Mouse (Mus musculus): Measurements from ENCODE around the gene Stk40. TPM values are rescaled to one million over a fixed set of nuclear protein-coding genes. Genes with fewer than 3 reads are reported as not detected.

Stk40 gene
- polyA plus RNA-seq, 1 experiment from 2014 or later: 39.0 TPM

Other genes starting within 250 kb of the Stk40 start
- 0.56 and 0.84 TPM in 2 replicates for gene Csf3r, start 79.4 kb upstream of the Stk40 start, polyA plus RNA-seq (2015; fragmentation: Nextera tagmentation; extraction: Ambion mirVana)
- gene Mrps15, start 57.0 kb upstream of the Stk40 start, polyA plus RNA-seq (2015; fragmentation: Nextera tagmentation; extraction: Ambion mirVana): 153 and 158 TPM in 2 replicates
- 17.2 and 19.4 TPM in 2 replicates for gene Oscp1, start 45.4 kb upstream of the Stk40 start, polyA plus RNA-seq (2015; fragmentation: Nextera tagmentation; extraction: Ambion mirVana)
- 44.7 and 46.3 TPM in 2 replicates for gene Lsm10, start 7.3 kb upstream of the Stk40 start, polyA plus RNA-seq (2015; fragmentation: Nextera tagmentation; extraction: Ambion mirVana)
- 74.5 and 77.5 TPM in 2 replicates for gene Eva1b, start 43.8 kb downstream of the Stk40 start, polyA plus RNA-seq (2015; fragmentation: Nextera tagmentation; extraction: Ambion mirVana)
- gene Sh3d21, start 59.5 kb downstream of the Stk40 start, polyA plus RNA-seq (2015; fragmentation: Nextera tagmentation; extraction: Ambion mirVana): 9.3 and 10.5 TPM in 2 replicates
- gene Thrap3, start 98.8 kb downstream of the Stk40 start, polyA plus RNA-seq (2015; fragmentation: Nextera tagmentation; extraction: Ambion mirVana): 251 and 256 TPM in 2 replicates
- gene Map7d1, start 152.4 kb downstream of the Stk40 start, polyA plus RNA-seq (2015; fragmentation: Nextera tagmentation; extraction: Ambion mirVana): 46.5 and 49.9 TPM in 2 replicates
- gene Trappc3, start 158.4 kb downstream of the Stk40 start, polyA plus RNA-seq (2015; fragmentation: Nextera tagmentation; extraction: Ambion mirVana): 124 and 126 TPM in 2 replicates
- gene Col8a2, start 182.8 kb downstream of the Stk40 start, polyA plus RNA-seq (2015; fragmentation: Nextera tagmentation; extraction: Ambion mirVana): 39.8 and 42.7 TPM in 2 replicates
- gene Adprhl2, start 217.7 kb downstream of the Stk40 start, polyA plus RNA-seq (2015; fragmentation: Nextera tagmentation; extraction: Ambion mirVana): 88.6 and 91.5 TPM in 2 replicates
- 23.6 TPM in 2 replicates for gene Tekt2, start 221.7 kb downstream of the Stk40 start, polyA plus RNA-seq (2015; fragmentation: Nextera tagmentation; extraction: Ambion mirVana)

Measured in limb, embryonic 13.5 days (tissue).